Mouse (Mus musculus) heart, adult 11 months (tissue): ENCODE measurements around the gene Hist1h2bg.
"Not testable (repeated sequence)": the region's sequence is repeated elsewhere in the genome, so short reads cannot be mapped to it uniquely, and the experiment has no call there.

Experiments used
- DNase-seq: peaks from one replicate; pipeline ENCODE4 v3.0.0; 2022

The Hist1h2bg gene

DNA sequence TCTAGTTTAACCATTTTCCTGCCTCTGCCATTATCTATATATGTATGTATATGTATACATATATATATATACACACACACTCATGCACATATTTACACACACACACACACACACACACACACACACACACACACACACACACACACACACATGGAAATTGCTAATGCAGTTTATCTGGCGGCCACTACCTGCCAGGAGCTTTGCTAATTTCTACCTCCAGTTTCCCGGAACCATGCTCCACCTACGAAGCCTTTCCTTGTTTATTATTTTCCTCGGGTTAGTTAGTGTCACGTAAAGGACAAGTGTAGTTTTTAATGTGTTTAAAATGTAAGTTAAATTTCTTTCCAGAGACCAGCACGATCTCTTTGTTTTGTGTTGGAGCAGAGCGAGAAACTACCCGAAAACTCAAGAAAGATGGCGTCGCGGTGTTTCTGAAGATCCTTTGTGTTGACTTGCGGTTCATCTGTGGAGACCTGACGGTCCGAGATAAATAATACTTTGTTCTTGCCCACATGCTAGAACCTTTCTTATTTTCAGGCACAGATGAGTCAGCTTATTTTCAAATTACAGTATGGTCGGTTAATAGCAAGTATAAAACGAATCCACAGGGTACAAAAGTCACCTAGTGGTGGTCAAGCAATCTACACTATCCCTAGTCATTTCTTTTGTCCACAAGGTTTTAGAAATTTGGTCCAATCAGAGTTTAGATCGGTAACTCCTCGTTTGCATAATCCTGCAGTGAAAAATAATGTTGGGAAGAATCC is 8.3 kb upstream of the Hist1h2bg start:
- peak; percentile 90 for DNase-seq

DNA sequence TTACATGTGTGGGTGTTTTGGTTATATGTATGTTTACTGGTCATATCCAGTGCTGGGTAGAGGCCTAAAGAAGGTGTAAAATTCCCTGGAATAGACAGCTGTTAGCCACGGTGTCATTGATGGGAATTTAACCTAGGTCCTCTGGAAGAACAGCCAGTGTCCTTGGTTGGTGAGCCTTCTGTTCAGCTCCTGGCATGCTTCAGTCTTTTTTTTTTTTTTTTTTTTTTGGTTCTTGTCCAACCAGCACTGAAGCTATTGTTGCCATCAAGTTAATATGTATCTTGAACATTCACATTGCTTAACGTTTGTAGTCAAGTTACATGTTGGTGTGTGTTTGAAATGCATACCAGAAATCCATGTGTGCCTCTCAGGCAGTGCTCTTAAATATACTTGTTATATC is 6.7 kb upstream of the Hist1h2bg start:
- no peak for DNase-seq

DNA sequence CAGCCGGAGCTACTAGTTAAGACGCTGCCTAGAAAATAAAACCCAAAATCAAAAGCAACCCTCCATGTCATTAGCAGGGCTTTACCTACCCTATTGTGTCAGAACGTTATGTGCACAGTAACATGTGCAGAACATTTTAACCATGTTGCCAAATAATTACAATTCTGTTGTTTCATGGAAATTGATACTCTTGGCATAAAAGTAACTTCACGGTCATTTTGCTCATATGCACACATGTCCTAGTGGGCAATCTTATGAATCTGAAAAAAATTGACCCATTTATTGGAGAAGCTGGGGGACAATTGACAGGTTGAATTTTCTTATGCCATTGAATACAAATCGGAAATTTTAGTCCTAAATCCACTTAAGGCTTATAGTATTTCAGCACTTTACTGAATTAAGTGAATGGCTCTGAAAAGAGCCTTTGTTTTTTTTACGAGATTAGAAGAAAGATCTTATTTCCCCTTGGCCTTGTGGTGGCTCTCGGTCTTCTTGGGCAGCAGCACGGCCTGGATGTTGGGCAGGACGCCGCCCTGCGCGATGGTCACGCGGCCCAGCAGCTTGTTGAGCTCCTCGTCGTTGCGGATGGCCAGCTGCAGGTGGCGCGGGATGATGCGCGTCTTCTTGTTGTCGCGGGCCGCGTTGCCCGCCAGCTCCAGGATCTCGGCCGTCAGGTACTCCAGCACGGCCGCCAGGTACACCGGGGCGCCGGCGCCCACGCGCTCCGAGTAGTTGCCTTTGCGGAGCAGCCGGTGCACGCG is 755 bp upstream of the Hist1h2bg start:
- not testable (repeated sequence) for DNase-seq

DNA sequence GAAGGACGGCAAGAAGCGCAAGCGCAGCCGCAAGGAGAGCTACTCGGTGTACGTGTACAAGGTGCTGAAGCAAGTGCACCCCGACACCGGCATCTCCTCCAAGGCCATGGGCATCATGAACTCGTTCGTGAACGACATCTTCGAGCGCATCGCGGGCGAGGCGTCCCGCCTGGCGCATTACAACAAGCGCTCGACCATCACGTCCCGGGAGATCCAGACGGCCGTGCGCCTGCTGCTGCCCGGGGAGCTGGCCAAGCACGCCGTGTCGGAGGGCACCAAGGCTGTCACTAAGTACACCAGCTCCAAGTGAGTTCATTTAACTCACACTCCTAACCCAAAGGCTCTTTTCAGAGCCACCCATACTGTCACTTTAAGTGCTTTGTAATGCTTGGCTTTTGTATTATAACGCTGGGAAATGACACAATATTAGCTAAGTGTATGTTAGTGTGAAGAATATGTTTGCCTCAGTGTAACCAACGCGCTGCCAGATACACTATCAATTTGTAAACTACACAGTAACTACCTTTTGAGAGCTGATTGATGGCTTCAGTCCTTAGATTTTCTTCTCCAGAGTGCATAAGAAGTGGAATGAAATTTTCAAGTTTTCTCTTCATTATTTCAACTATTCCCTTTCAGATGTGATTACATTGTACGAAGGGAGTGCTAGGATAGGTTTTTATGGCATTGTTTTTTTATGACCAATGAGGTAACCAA is 465 bp downstream of the Hist1h2bg start:
- not testable (repeated sequence) for DNase-seq

DNA sequence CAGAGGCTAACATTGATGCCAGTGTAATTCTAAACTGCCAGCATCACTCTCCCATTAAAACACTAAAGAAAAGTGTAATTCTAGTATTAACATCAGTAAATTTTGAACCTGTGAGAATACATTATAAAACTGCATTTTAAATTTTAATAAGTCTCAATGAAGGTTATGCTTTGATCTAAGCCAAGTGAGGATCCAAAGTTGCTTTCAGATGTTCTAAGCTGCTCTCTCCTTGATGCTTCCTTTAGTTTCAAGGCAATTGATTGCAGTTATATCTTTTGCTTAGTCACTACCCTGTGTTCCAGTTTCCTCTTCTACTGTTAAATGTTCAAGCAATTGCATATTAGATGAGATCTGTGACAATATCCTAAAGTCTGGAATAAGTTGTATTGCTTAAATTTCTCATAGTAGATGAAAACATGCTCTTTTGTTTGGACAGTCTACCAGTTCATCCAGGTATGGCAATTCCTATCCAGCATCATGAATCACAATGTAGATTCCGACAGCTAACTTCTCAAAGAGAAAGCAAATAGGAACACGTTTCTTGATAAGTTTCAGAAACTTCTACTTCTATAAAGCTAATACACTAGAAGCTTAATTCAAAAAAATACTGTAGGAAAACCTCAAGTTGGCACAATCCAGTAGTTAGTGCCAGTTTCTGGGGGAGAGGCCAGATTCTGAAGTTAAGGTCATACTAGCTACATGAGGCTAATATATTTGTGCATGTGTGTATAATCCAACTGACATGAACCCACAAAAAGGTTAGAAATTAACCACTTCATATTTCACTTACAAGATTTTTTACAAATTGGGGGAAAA is 1.2 kb downstream of the Hist1h2bg start:
- no peak for DNase-seq

DNA sequence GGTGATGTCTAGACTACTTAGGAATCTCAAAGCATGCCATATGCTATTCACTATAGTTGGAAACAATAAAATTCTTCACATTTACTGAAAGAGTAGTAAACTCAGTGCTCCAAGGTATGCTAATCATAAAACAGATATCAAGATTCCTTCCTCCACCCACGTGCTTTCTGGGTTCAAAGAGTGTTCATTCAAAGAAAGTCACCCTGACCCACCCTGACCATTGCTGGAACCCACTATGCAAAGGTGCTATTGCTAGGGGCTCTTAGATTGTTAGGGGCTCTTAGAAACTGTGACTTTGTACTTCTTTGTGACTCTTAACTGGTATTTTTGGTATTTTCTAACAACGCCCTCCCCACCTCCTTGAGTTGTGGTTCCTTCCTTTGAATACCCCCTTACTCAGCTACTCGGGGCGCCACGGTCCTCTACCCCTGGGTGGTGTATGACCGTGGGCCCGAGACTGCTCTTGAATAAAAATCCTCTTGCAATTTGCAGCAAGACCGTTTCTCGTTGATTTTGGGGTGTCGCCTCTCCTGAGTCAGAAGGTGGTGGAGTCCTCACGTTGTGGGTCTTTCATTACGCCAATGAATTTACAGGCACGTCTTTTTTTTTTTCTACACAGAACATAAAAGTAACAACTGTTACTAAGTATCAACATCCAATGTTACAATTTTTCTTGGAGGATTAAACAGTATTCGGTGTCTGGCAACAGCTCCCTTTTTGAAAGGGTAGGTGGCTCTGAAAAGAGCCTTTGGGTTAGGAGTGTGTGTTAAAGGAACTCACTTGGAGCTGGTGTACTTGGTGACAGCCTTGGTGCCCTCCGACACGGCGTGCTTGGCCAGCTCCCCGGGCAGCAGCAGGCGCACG is 2.1 kb downstream of the Hist1h2bg start:
- DNase-seq: peak; percentile 88

DNA sequence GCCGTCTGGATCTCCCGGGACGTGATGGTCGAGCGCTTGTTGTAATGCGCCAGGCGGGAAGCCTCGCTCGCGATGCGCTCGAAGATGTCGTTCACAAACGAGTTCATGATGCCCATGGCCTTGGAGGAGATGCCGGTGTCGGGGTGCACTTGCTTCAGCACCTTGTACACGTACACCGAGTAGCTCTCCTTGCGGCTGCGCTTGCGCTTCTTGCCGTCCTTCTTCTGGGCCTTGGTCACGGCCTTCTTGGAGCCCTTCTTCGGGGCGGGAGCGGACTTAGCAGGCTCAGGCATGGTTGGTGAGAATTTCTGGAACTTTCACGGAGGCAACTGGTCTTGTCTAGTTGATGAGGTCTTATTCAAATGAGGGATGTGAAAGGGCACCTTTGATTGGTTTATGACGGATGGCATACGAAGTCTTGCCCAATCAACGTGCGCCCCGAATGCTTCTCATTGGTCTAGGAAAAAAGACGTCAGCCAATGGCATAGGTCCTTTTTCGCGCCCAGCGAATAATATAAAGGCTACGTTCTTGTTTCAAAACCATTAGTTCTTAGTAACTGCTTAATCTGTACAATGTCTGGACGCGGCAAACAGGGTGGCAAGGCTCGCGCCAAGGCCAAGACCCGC is 2.8 kb downstream of the Hist1h2bg start, which contains the start of the genes Hist1h2bf and Hist1h2ad:
Gene Hist1h2bf (minus strand): TSS at position 299 of the 627 bp plus-strand sequence.
Gene Hist1h2ad (plus strand): TSS at position 484 of the 627 bp plus-strand sequence.
- peak; percentile 99 for DNase-seq

DNA sequence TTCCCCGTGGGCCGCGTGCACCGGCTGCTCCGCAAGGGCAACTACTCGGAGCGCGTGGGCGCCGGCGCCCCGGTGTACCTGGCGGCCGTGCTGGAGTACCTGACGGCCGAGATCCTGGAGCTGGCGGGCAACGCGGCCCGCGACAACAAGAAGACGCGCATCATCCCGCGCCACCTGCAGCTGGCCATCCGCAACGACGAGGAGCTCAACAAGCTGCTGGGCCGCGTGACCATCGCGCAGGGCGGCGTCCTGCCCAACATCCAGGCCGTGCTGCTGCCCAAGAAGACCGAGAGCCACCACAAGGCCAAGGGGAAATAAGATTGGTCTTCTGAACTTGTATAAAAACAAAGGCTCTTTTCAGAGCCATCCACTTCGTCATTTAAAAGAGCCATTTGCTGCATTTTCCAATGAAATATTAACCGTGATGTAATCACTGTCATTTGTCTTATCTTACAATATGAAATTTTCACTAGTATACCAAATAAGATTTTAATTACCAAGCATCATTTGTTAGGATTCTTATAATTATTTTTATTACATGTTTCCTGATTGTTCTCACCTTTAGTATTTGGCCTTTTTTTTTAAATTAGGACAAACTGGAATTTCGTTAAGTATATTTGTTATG is 3.5 kb downstream of the Hist1h2bg start:
- DNase-seq: peak; percentile 50

DNA sequence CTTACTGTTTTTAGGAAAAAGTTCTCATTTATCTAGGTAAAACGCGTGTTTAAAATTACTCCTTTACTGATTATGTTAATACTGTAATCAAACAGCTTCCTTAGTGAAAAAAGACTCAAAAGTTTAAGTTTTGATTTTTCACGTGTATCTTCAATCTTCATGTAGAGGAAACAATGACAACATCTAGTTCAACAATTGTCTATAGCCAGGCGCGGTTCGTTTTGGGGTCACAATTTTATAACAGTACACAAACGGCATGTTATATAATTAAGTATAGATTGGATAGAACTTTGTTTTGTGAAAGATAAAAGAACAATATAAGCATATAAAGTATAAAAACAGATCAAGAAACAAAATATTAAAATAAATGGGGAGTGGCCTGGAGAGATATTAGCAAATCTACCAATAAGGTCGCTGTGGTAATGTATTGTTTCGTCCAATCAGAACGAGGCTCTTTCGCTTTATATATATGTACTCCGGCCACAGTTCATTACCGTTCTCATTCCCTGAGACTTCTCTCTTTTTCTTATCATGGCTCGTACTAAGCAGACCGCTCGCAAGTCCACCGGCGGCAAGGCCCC is 4.2 kb downstream of the Hist1h2bg start, which contains the start of gene Hist1h3d:
Gene Hist1h3d (plus strand): TSS at position 493 of the 581 bp plus-strand sequence.
- DNase-seq: peak; percentile 97

DNA sequence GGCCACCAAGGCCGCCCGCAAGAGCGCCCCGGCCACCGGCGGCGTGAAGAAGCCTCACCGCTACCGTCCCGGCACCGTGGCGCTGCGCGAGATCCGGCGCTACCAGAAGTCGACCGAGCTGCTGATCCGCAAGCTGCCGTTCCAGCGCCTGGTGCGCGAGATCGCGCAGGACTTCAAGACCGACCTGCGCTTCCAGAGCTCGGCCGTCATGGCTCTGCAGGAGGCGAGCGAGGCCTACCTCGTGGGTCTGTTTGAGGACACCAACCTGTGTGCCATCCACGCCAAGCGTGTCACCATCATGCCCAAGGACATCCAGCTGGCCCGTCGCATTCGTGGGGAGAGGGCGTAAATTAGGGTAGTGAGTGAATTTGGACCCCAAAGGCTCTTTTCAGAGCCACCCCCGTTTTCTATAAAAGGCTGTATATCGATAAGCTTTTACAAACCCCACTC is 4.7 kb downstream of the Hist1h2bg start:
- peak; percentile 90 for DNase-seq

DNA sequence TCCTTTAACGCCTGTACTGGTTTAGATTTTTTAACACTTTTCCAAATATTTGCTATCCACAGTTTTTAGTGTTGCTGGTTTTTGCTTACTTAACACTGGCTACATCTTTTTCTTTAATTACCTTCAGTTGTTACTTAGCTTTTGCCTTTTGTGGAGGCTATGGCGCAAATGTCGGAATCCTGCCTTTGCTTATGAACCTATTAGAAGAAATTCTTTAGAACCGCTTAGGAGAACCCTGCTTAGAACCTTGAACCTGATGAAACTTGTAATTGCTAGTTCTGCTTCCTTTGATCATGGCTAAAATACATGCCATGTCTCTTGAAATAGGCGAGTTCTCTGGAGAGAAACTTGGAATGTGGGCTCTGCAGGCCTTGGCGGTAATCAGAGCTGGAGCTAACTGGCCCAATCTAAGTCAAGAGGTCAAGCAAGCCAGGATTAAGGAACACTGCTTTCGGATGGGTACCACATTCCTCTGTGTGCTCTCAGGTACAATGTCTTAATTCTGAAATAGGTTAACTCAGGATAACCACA is 5.2 kb downstream of the Hist1h2bg start:
- DNase-seq: peak; percentile 60

DNA sequence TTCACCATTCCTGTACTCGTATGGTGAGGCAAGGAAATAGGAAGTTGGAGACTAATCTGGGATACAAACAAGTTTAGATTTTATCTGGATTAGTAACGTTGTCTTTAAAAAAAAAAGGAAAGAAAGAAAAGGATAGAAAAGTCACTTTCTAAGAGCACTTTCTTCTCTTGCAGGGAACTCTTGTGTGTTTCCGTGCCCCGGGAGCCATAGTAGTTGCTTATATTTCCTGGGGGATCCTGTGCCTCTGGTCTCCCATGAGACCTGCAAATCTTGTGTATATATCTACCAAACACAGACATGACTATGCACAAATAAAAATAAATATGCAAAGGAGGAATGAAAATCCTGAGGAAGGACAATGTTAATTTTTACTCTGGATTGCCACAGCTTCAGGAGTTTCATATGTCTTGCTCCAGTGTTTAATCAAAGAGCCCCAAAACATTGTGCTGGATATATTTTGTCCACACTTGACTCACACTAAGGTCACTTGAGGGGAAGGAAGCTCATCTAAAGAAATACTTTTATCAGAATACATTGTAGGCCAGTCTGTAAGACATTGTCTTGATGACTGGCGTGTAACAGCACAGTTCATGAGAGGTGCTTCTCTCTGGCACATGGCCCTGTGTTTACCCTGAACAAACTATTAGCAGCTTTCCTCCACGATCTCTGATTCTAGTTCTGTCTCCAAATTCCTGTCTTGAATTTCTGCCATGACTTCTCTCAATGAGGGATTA is 5.9 kb downstream of the Hist1h2bg start:
- DNase-seq: peak; percentile 62

DNA sequence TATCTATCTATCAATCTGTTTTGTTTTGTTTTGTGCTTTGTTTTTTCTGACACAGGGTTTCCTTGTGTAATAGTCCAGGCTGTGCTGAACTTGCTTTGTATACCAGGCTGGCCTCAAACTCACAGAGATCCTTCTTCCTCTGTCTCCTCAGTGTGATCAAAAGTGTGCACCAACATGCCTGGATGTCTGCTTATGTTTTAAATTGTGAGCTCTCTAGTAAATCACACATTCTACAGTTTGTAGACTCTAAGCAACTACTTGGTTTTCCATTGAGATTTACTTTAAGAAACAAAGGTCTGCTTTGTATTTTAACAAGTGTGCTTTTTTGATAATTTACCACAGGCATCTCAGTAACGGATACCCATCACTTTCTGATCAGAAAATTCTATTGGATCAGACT is 6.6 kb downstream of the Hist1h2bg start:
- no peak for DNase-seq

DNA sequence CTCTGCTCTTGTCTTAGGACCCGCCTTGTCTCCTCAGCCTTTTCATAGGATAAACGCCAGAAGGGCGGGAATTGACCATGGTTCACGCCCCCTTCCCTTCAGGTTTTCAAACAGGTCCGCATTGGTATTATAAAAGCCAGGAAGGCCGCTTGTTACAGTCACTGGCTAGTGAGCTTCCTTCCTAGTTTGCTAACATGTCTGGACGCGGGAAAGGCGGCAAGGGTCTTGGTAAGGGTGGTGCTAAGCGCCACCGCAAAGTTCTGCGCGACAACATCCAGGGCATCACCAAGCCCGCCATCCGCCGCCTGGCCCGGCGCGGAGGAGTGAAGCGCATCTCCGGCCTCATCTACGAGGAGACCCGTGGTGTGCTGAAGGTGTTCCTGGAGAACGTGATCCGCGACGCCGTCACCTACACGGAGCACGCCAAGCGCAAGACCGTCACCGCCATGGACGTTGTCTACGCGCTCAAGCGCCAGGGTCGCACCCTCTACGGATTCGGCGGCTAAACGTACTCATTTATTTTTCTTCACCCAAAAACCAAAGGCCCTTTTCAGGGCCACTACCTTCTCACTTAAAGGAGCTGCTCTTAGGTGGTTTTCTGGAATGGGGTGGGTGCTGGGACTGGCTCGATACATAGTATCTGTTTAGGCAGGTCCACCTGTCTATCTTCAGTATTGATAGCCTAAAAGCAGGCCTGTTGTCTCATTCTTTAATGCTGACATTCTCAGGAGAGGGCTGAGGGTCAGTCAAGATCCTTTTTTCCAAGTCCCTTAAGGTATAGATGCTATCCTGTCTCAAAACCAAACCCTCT is 10.4 kb downstream of the Hist1h2bg start, which contains the start of gene Hist1h4d:
Gene Hist1h4d (plus strand): TSS at position 191 of the 811 bp plus-strand sequence.
- DNase-seq: peak; percentile 100

DNA sequence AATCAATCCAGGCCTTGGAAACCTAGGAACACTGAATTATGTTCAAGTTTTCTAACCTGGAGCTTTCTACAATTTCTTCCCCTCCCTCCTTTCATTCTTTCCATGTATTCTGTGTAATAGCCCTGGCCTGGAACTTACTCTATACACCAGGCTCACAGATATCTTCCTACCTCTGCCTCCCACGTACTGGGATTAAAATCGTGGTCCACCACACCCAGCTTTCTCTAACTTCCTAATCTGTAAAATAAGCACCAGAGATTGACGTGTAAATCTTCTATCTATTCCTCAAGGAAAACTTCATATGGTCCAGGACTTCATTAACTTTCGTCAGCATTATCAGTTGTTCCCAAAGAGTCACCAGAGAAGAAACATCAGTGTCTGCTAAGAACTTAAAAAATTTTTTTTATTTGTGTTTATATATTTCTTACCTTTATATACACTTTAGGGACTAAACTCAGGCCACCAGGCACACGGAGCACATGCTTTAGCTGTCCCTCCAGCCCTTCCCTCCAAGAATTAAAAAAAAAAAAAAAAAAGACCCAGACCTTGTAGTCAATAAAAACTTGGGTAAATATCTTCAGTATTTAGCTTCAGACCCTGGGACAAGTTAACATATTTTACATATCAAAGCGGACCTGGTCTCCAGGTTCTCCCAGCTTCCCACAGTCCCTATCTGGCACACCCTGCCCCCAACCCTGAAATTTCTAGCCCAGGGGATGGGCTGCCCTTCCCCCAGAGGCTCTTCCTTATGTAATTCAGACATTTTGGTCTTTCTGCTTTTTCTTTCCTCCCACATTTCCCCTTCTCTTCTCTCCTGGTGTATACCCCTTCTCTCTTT is 11.2 kb downstream of the Hist1h2bg start:
- peak; percentile 76 for DNase-seq

DNA sequence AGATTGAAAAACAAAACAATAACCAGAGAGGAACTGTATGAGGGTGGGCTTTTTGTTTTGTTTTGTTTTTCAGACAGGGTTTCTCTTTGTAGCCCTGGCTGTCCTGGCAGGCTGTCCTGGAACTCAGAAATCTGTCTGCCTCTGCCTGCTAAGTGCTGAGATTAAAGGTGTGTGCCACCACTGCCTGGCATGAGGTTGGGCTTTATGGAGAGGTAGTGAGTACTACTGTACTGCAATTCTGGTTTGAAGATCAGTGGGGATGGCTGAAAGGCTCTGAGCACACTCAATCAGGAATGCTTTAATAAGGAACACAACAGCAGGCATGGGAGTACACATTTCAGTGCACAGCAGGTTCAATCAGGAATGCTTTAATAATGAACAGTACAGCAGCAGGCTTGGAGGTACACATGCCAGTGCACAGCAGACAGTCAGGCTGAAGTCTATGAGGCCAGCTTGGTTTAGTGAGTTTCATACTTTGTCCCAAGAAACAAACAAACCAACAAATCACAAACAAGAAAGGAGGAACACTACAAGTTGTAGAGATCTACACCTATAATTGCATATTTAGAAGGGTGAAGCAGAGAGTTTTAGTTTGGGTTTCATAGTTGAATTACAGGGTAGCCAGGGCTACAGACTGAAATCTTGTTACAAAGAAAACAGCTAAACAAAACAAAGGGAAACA is 12.3 kb downstream of the Hist1h2bg start:
- peak; percentile 80 for DNase-seq
